Mouse (Mus musculus) hindbrain, embryonic 14.5 days (tissue): ENCODE data around the gene Tmem131l. TPM values are rescaled to one million over a fixed set of nuclear protein-coding genes. Genes with fewer than 3 reads are reported as not detected.

Source experiments
- ATAC-seq: fragments of 200-750 bp; cut with Nextera tagmentation; 2 replicates; pipeline ENCODE4 v1.8.0; 2017; ENCODE audit warnings: moderate number of reproducible peaks, mild to moderate bottlenecking, moderate TSS enrichment, moderate library complexity; ENCODE audit not compliant: low FRiP score
- DNase-seq: peaks from one replicate; pipeline ENCODE4 v3.0.0-alpha.2; 2015; ENCODE audit warnings: low spot score
- H3K27ac ChIP-seq: fragments of 300-500 bp; sonication (generic); 2 replicates; pipeline ENCODE4 v1.5.1; 2014; ENCODE audit warnings: mild to moderate bottlenecking, moderate library complexity
- H3K27me3 ChIP-seq: fragments of 300-500 bp; sonication (generic); 2 replicates; pipeline ENCODE4 v1.6.1; 2014; ENCODE audit warnings: mild to moderate bottlenecking, low read length, mixed read lengths; ENCODE audit not compliant: control insufficient read depth, insufficient read depth
- H3K36me3 ChIP-seq: fragments of 300-500 bp; sonication (generic); replicated peaks from 2 replicates; pipeline ENCODE4 v1.6.1; 2014; ENCODE audit not compliant: control insufficient read depth, insufficient read depth
- H3K4me1 ChIP-seq: fragments of 300-500 bp; sonication (generic); replicated peaks from 2 replicates; pipeline ENCODE4 v1.6.1; 2014; ENCODE audit warnings: antibody characterized with exemption, low read length, mixed read lengths; ENCODE audit not compliant: control insufficient read depth, insufficient read depth
- H3K4me2 ChIP-seq: fragments of 300-500 bp; sonication (generic); replicated peaks from 2 replicates; pipeline ENCODE4 v1.6.1; 2014; ENCODE audit warnings: mild to moderate bottlenecking, moderate library complexity
- H3K4me3 ChIP-seq: fragments of 300-500 bp; sonication (generic); replicated peaks from 2 replicates; pipeline ENCODE4 v1.5.1; 2014; ENCODE audit warnings: mild to moderate bottlenecking, low read length
- H3K9ac ChIP-seq: fragments of 300-500 bp; sonication (generic); 2 replicates; pipeline ENCODE4 v1.6.1; 2014
- H3K9me3 ChIP-seq: fragments of 300-500 bp; sonication (generic); 2 replicates; pipeline ENCODE4 v1.6.1; 2016; ENCODE audit warnings: low read length; ENCODE audit not compliant: control insufficient read depth
- WGBS: fragments of 180-500 bp; shearing (Covaris S2); extraction: QIAGEN DNeasy Blood & Tissue Kit; methylation state at CpG from one replicate; pipeline ENCODE4 v1.1.7; 2014; 5-methylcytosine and 5-hydroxymethylcytosine counted together
- polyA plus RNA-seq: library from polyadenylated mRNA; unstranded; fragments of >200 nt; fragmentation: Nextera tagmentation; extraction: Ambion mirVana; gene quantifications from 2 replicates; pipeline ENCODE4 v1.2.1, GENCODE M21; 2014

Gene Tmem131l
- polyA plus RNA-seq, 1 experiment from 2014 or later, result 57.5 TPM

DNA sequence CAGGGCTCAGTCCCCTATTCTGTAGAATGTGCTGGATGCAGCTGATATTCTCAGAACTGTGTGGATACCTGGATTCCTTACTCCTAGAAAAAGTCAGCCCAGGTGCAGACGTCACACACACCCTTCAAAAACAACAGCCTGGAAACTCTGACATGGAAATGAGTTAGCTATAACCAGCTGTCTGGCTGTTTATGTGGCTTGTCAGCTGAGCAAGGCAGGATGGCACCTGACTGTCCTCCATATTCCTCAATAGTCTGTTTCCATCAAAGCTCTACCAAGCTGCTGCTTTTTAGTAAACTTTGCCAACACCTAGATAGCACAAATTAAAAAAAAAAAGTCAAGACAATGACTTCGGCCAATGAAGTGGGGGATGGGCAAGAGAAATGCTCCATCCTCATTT is 66.6 kb downstream of the Tmem131l start:
- Histone ChIP-seq H3K4me2 (no peak overlapping the region), H3K9me3 (no peaks in the 10 kb centered on the region), H3K4me3 (no peak overlapping the region), H3K27me3 (no peaks in the 10 kb centered on the region), H3K9ac (no peak overlapping the region), H3K27ac (no peak overlapping the region), H3K36me3 (no peaks in the 10 kb centered on the region), H3K4me1 (peaks cover 24% of the 10 kb centered on the region)
- ATAC-seq (no peak), DNase-seq (no peak)
- 61% methylated on average over 2 of the region's 2 CpGs for WGBS

DNA sequence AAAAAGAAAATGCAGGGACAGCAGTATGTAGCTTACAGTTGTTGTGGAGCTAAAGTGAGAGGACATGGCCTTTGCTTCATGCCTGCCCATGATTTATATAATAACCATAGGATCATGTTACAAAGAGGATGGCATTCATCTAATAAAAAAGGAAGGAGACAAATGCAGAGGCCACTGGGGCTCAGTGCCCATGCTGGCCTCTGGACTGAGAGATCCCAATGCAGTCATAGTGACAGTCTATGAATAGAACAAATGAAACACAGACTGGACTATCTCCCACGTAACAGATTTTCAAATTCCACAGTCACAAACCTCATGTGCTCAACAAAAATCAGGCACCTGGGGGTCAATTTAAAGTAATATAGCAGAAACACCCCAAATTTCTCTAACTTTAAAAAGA is 69.3 kb downstream of the Tmem131l start:
- no peak overlapping the region for H3K4me2 ChIP-seq
- no peak overlapping the region for H3K4me3 ChIP-seq
- ATAC-seq, result no peak
- DNase-seq, result no peak
- peaks cover 19% of the 10 kb centered on the region; the same call in 1 of the 2 replicates for H3K4me1 ChIP-seq
- no peaks in the 10 kb centered on the region for H3K9me3 ChIP-seq
- no peak overlapping the region for H3K9ac ChIP-seq
- WGBS, result 28% methylated on average over 1 of the region's 1 CpGs
- no peaks in the 10 kb centered on the region for H3K36me3 ChIP-seq
- no peaks in the 10 kb centered on the region for H3K27me3 ChIP-seq
- H3K27ac ChIP-seq, result no peak overlapping the region

DNA sequence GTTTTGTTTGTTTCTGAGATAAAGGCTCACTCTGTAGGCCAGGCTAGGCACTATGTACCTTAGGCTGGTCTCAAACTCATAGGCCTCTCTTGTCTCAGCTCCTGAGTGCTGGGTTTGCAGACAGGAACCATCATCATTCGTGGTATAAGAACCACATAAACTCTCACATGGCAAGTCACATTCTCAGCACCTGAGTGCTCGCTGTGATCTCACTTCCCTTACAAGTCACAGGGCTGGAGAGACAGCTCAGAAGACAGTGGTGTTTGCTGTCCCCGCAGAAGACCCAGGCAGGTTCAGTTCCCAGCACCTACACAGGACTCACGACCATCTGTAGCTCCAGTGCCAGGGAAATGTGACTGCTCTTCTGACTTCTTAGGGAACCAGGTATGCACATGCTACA is 70.9 kb downstream of the Tmem131l start:
- no peaks in the 10 kb centered on the region for H3K36me3 ChIP-seq
- no peak overlapping the region for H3K4me3 ChIP-seq
- peaks cover 23% of the 10 kb centered on the region; the same call in 1 of the 2 replicates for H3K4me1 ChIP-seq
- no peaks in the 10 kb centered on the region for H3K27me3 ChIP-seq
- no peak overlapping the region for H3K9ac ChIP-seq
- WGBS, result 91% methylated on average over 4 of the region's 4 CpGs
- no peaks in the 10 kb centered on the region for H3K9me3 ChIP-seq
- no peak for DNase-seq
- H3K27ac ChIP-seq, result no peak overlapping the region
- no peak for ATAC-seq
- H3K4me2 ChIP-seq, result no peak overlapping the region

DNA sequence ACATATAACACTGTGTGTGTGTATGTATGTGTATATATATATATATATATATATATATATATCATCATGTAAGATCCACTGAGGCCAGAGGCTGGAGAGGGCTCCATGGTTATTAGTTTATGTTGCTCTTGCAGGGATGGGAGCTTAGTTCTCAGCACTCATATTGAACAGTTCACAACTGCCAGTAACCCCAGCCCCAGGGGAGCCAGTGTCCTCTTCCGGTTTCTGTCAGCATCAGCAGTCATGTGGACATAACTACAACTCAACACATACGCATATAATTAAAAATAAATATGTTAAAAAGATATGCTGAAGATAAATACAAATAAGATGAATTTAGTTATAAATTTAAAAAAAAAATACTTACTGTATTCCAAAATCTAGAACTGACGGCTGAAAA is 72.2 kb downstream of the Tmem131l start:
- H3K36me3 ChIP-seq, result no peaks in the 10 kb centered on the region
- H3K4me2 ChIP-seq, result no peak overlapping the region
- H3K27ac ChIP-seq, result no peak overlapping the region
- no peaks in the 10 kb centered on the region for H3K27me3 ChIP-seq
- 63% methylated on average over 3 of the region's 3 CpGs for WGBS
- peaks cover 16% of the 10 kb centered on the region; the same call in 1 of the 2 replicates for H3K4me1 ChIP-seq
- no peak overlapping the region for H3K4me3 ChIP-seq
- no peak for ATAC-seq
- H3K9me3 ChIP-seq, result no peaks in the 10 kb centered on the region
- no peak for DNase-seq
- H3K9ac ChIP-seq, result no peak overlapping the region

DNA sequence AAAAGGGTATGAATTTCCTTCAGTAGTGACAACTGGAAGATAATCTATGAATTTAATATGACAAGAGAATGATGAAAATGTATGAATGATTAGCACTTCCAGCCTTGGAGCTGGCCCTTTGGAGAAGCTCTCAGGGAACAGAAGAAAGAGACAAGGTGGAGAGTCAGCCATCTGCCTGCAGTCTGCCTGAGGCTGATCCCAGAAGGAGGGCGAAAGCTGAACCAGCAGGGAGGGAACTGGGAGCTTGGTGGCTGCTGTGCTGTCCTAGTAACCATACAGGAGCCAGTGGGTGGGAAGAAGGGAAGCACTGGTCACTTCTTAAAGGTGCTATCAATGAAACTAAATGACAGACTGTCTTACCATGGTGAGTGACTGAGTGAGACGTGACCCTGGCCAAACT is 74.6 kb downstream of the Tmem131l start:
- no peak overlapping the region for H3K9ac ChIP-seq
- 77% methylated on average over 2 of the region's 2 CpGs for WGBS
- DNase-seq (no peak), ATAC-seq (no peak)
- H3K27ac ChIP-seq, result no peak overlapping the region
- H3K27me3 ChIP-seq, result no peaks in the 10 kb centered on the region
- no peaks in the 10 kb centered on the region for H3K9me3 ChIP-seq
- no peak overlapping the region for H3K4me3 ChIP-seq
- H3K4me1 ChIP-seq, result peaks cover 7% of the 10 kb centered on the region; the same call in 1 of the 2 replicates
- peaks cover 9% of the 10 kb centered on the region for H3K36me3 ChIP-seq
- H3K4me2 ChIP-seq, result no peak overlapping the region

DNA sequence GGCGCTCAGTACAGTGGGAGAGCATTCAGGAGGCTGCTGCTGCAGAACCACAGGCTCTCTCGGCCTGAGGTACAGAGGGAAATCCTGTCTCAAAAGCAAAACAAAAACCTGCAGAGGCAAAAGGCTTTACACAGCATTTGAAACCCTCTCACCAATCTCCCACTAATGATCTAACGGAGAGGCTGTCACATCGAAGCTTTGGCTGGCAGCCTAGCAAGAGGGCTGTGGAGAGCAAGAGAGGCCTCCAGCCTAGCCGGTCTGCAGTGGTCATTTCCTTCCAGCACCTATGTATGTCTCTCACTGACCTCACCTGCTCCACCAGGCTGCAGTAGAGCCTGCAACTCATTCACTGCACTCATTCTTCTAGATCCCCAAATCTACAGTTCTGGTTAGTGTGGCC is 76.3 kb downstream of the Tmem131l start:
- Histone ChIP-seq H3K36me3 (peaks cover 20% of the 10 kb centered on the region), H3K27ac (no peak overlapping the region), H3K4me2 (no peak overlapping the region), H3K27me3 (no peaks in the 10 kb centered on the region), H3K4me3 (no peak overlapping the region), H3K4me1 (peaks cover 7% of the 10 kb centered on the region; the same call in 1 of the 2 replicates), H3K9ac (no peak overlapping the region), H3K9me3 (no peaks in the 10 kb centered on the region)
- WGBS, result 74% methylated on average over 5 of the region's 5 CpGs
- ATAC-seq, result no peak
- no peak for DNase-seq

DNA sequence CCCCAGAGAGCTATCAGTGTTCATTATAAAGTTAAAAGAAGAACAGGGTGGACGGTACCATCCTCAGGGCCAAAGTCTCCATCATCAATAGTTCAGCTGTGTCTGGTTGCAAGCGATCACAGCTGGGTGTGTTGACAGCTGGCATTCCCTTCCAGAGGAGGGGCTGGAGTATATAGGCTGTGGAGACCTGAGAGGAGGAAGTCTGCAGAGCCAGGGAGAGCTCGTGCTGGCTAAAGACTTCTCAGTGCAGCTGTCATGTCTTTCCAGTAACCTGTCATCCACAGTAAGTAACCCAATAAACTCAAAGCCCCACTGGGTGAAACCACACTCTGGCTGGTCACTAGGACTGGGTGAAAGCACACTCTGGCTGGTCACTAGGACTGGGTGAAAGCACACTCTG is 77.4 kb downstream of the Tmem131l start:
- DNase-seq (no peak), ATAC-seq (no peak)
- 59% methylated on average over 3 of the region's 3 CpGs for WGBS
- Histone ChIP-seq H3K27me3 (no peaks in the 10 kb centered on the region), H3K36me3 (peaks cover 28% of the 10 kb centered on the region), H3K4me1 (peaks cover 7% of the 10 kb centered on the region; the same call in 1 of the 2 replicates), H3K9me3 (no peaks in the 10 kb centered on the region), H3K4me3 (no peak overlapping the region), H3K4me2 (no peak overlapping the region), H3K9ac (no peak overlapping the region), H3K27ac (no peak overlapping the region)

DNA sequence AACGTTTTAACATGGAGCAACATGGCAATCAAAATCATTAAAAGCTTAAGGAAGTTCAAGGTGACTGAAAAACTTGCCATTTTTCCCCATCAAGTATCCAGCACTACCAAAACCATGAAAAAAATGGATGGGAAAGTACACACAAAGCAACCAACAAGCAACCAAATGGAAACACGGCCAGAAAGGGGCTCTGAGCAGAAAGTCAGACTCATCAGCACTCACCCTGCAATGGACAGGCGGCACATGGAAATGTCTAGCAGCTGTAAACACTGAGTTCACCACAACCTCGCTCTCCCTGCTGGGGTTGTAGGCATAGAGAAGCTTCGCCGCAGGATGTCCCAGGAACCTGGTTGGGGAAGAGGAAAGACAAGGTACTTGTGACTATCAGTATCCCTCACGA is 77.9 kb downstream of the Tmem131l start:
- Histone ChIP-seq H3K36me3 (peaks cover 33% of the 10 kb centered on the region), H3K4me1 (peaks cover 7% of the 10 kb centered on the region; the same call in 1 of the 2 replicates), H3K27me3 (no peaks in the 10 kb centered on the region), H3K4me3 (no peak overlapping the region), H3K4me2 (no peak overlapping the region), H3K9ac (no peak overlapping the region), H3K27ac (no peak overlapping the region), H3K9me3 (no peaks in the 10 kb centered on the region)
- WGBS, result 93% methylated on average over 7 of the region's 7 CpGs
- ATAC-seq (no peak), DNase-seq (no peak)

DNA sequence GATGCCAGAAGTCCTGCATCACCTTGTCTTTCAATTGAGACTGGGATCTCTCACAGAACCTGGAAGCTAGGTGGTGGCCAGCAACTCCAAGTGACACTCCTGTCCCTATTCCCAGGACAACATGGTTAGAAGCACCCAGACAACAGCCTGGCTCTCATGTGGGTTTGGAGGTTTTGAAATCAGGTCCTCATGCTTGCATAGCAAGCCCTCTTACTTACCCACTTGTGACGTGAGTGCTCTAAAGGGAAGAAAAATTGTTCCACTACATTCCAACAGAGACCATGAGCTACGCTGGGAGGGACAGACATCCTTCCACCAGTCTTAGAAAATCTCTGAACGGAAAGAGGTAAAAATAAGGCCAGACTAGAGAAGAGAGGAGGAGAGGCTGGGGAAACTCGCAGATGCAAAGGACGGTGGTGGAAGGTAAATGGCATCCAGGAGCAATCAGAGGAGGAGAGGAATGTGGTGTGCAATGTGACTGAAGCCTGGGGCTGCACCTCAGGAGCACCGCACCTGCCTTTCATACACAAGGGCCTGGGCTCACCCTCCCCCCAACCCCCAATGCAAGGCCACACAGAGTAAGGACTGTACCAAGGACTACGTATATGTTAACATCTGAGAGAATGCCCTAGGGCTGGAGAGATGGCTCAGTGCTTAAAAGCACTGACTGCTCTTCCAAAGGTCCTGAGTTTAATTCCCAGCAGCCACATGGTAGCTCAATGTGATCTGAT is 80.9 kb downstream of the Tmem131l start:
- WGBS, result 93% methylated on average over 7 of the region's 7 CpGs
- no peak for ATAC-seq
- no peaks in the 10 kb centered on the region for H3K4me1 ChIP-seq
- no peak overlapping the region for H3K4me3 ChIP-seq
- DNase-seq, result no peak
- H3K9me3 ChIP-seq, result no peaks in the 10 kb centered on the region
- no peak overlapping the region for H3K4me2 ChIP-seq
- no peaks in the 10 kb centered on the region for H3K27me3 ChIP-seq
- peaks cover 43% of the 10 kb centered on the region for H3K36me3 ChIP-seq
- H3K27ac ChIP-seq, result no peak overlapping the region
- no peak overlapping the region for H3K9ac ChIP-seq

DNA sequence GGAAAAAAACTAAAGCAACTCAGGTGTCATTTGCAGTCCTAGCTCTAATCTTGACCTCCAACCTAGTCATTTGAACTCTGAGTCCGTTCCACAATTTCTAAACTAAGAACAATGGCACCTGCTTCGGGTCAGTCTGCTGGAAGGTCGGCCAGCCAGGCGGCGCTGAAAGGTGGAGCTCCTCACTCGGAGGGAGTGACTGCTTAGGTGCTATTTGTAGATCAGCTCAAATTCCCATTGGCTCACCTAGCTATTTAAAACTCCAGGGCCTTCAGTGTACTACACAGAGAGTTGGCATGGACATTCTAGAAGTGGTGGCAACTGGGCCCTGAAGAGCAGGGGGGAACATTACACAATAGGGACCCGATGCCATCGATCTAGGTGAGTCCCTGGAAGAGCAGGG is 86.1 kb downstream of the Tmem131l start:
- no peaks in the 10 kb centered on the region for H3K9me3 ChIP-seq
- no peaks in the 10 kb centered on the region for H3K27me3 ChIP-seq
- no peak for DNase-seq
- H3K4me3 ChIP-seq, result no peak overlapping the region
- H3K36me3 ChIP-seq, result peaks cover 39% of the 10 kb centered on the region
- no peaks in the 10 kb centered on the region for H3K4me1 ChIP-seq
- H3K4me2 ChIP-seq, result no peak overlapping the region
- ATAC-seq, result no peak
- no peak overlapping the region for H3K27ac ChIP-seq
- WGBS, result 90% methylated on average over 8 of the region's 8 CpGs
- H3K9ac ChIP-seq, result no peak overlapping the region
